ENCODE assay signal across 32 mouse cellular contexts in genomic region chr11:73303123-73303522, GRCm38 (mm10). TPM values are rescaled to one million over a fixed set of nuclear protein-coding genes. Genes with fewer than 3 reads are reported as not detected.
DNase-seq lines count a peak whose midpoint lies in the region; ATAC-seq and TF ChIP-seq lines count a peak whose summit lies in the region.
"Had no signal": no experiment of that assay in that cellular context is flagged by ENCODE, and none has a peak within 500 bp of the region (broad histone marks: within the 10 kb centered on the region; RNA-seq: fewer than 3 reads in every experiment).

No protein-coding gene starts in this region.

- peak; percentile 38 for ATAC-seq in midbrain, embryonic 12.5 days (ENCODE audit: low FRiP score, low read depth)
- ATAC-seq in midbrain, embryonic 16.5 days: no peak
- ATAC-seq: CD4-positive, CD25-positive, alpha-beta regulatory T cell, adult 4 months; forebrain, embryonic 13.5 days; forebrain, embryonic 16.5 days; hindbrain, embryonic 16.5 days had no signal

- TF ChIP-seq POLR2A in brain, embryonic 14.5 days (IDR thresholded peaks at IDR 0.05; ENCODE audit: borderline replicate concordance, extremely low read depth, insufficient read depth, insufficient read length, poor library complexity, severe bottlenecking): no peak

- H3K36me3 ChIP-seq in midbrain, embryonic 12.5 days: no peaks in the 10 kb centered on the region
- H3K36me3 ChIP-seq in midbrain, embryonic 16.5 days (ENCODE audit: control insufficient read depth, insufficient read depth, low read length): no peaks in the 10 kb centered on the region
- H3K36me3 ChIP-seq: forebrain, embryonic 10.5 days; heart, embryonic 15.5 days; hindbrain, embryonic 10.5 days; hindbrain, embryonic 13.5 days had no signal

- no peak for DNase-seq in left cerebral cortex, adult 2 months (ENCODE audit: extremely low spot score in 1 of 2, low spot score in 2 of 2)
- no peak for DNase-seq in left cerebral cortex, postnatal 4 days
- DNase-seq in brain, embryonic 14.5 days (ENCODE audit: low read depth): peak; percentile 3
- DNase-seq in cerebellum, adult 11-12 months: no peak
- DNase-seq: adrenal gland, adult 8-10 months; adrenal gland, postnatal 25 days; cerebellum, adult 11 months; cerebellum, adult 8-10 months; cerebellum, postnatal 10 days; cerebellum, postnatal 36 days; gastrocnemius, postnatal 10 days; gastrocnemius, postnatal 36 days; heart, postnatal 10 days; heart, postnatal 36 days had no signal

- H3K4me2 ChIP-seq in midbrain, embryonic 12.5 days (replicated peaks): no peak overlapping the region
- no peak overlapping the region for H3K4me2 ChIP-seq in midbrain, embryonic 16.5 days (ENCODE audit: low read length)
- H3K4me2 ChIP-seq: forebrain, embryonic 13.5 days; heart, embryonic 11.5 days; heart, embryonic 15.5 days; hindbrain, embryonic 13.5 days had no signal

- 24% methylated on average over 2 of the region's 2 CpGs for WGBS in midbrain, embryonic 12.5 days
- WGBS in midbrain, embryonic 16.5 days: 14% methylated on average over 2 of the region's 2 CpGs

- intact Hi-C loops in left cerebral cortex, adult 2 months (cut with DNase I): no loop called here
- intact Hi-C loops in left cerebral cortex, postnatal 4 days (cut with DNase I): no loop called here

- TF ChIP-seq CTCF in left cerebral cortex, adult 2 months (IDR thresholded peaks at IDR 0.05): no peak
- TF ChIP-seq CTCF in brain, embryonic 14.5 days (IDR thresholded peaks at IDR 0.05; ENCODE audit: borderline replicate concordance, extremely low read depth, insufficient read depth, insufficient read length): no peak

- no peaks in the 10 kb centered on the region for H3K9me3 ChIP-seq in midbrain, embryonic 12.5 days
- no peaks in the 10 kb centered on the region for H3K9me3 ChIP-seq in midbrain, embryonic 16.5 days (replicated peaks; ENCODE audit: control insufficient read depth, low read length, poor library complexity, severe bottlenecking)
- H3K9me3 ChIP-seq: forebrain, embryonic 10.5 days; forebrain, embryonic 13.5 days; heart, embryonic 15.5 days; hindbrain, embryonic 10.5 days; hindbrain, embryonic 13.5 days had no signal

- H3K27me3 ChIP-seq in midbrain, embryonic 12.5 days: no peaks in the 10 kb centered on the region
- H3K27me3 ChIP-seq in midbrain, embryonic 16.5 days (ENCODE audit: control insufficient read depth, insufficient read depth, low read depth, low read length): no peaks in the 10 kb centered on the region
- H3K27me3 ChIP-seq: forebrain, embryonic 13.5 days; heart, embryonic 15.5 days; hindbrain, embryonic 13.5 days had no signal

- H3K27ac ChIP-seq in left cerebral cortex, adult 2 months: peak overlapping the region; percentile 16; the same call in 1 of the 2 replicates
- no peak overlapping the region for H3K27ac ChIP-seq in midbrain, embryonic 12.5 days (replicated peaks)
- no peak overlapping the region for H3K27ac ChIP-seq in midbrain, embryonic 16.5 days (ENCODE audit: low read length)
- H3K27ac ChIP-seq: forebrain, embryonic 10.5 days; forebrain, embryonic 13.5 days; heart, embryonic 15.5 days; hindbrain, embryonic 10.5 days; hindbrain, embryonic 13.5 days had no signal

- H3K4me3 ChIP-seq in left cerebral cortex, adult 2 months: no peak overlapping the region
- no peak overlapping the region for H3K4me3 ChIP-seq in midbrain, embryonic 12.5 days
- no peak overlapping the region for H3K4me3 ChIP-seq in midbrain, embryonic 16.5 days (ENCODE audit: low read depth, low read length)
- H3K4me3 ChIP-seq: forebrain, embryonic 10.5 days; forebrain, embryonic 13.5 days; heart, embryonic 15.5 days; hindbrain, embryonic 10.5 days; hindbrain, embryonic 13.5 days had no signal

- no peak overlapping the region for H3K9ac ChIP-seq in midbrain, embryonic 12.5 days (replicated peaks)
- no peak overlapping the region for H3K9ac ChIP-seq in midbrain, embryonic 16.5 days (ENCODE audit: low read depth, low read length)
- H3K9ac ChIP-seq: forebrain, embryonic 13.5 days; heart, embryonic 15.5 days; hindbrain, embryonic 13.5 days had no signal

- peaks cover 6% of the 10 kb centered on the region; the same call in 1 of the 2 replicates for H3K4me1 ChIP-seq in midbrain, embryonic 12.5 days
- no peaks in the 10 kb centered on the region for H3K4me1 ChIP-seq in midbrain, embryonic 16.5 days (ENCODE audit: control insufficient read depth, insufficient read depth, low read length)
- H3K4me1 ChIP-seq: heart, embryonic 15.5 days; hindbrain, embryonic 10.5 days; hindbrain, embryonic 13.5 days had no signal

RNA-seq across cellular contexts. Expression of gene Aspa, which starts 26.3 kb away (rescaled TPM):
- total RNA-seq in left cerebral cortex, adult 2 months (2021): 10 to 100 TPM in 1 of 2 experiments, 1 to 10 TPM in 1; 8.9 to 10.4 TPM
- 1 to 10 TPM; 2.0 to 2.7 TPM for total RNA-seq in left cerebral cortex, postnatal 4 days (2021)
- 0.28 TPM in 1 of 2 replicates, not detected in the other for polyA plus RNA-seq in midbrain, embryonic 12.5 days (2016; fragmentation: Nextera tagmentation; extraction: Ambion mirVana)
- polyA plus RNA-seq in midbrain, embryonic 16.5 days (2015; fragmentation: Nextera tagmentation; extraction: Ambion mirVana): 0.67 and 1.8 TPM in 2 replicates
- 0.57 and 0.82 TPM in 2 replicates for polyA plus RNA-seq in brain, embryonic 14.5 days (2012; rRNA removed)
- polyA plus RNA-seq: forebrain, embryonic 13.5 days had no signal

RNA-seq across cellular contexts. Expression of gene Gm49340, which starts 26.4 kb away (rescaled TPM):
- total RNA-seq in left cerebral cortex, adult 2 months (2021): not detected
- total RNA-seq in left cerebral cortex, postnatal 4 days (2021): not detected
- not detected in 2 replicates for polyA plus RNA-seq in midbrain, embryonic 12.5 days (2016; fragmentation: Nextera tagmentation; extraction: Ambion mirVana)
- polyA plus RNA-seq in midbrain, embryonic 16.5 days (2015; fragmentation: Nextera tagmentation; extraction: Ambion mirVana): not detected in 2 replicates
- polyA plus RNA-seq in brain, embryonic 14.5 days (2012; rRNA removed): not detected in 2 replicates
- total RNA-seq: adrenal gland, adult 8-10 months; adrenal gland, postnatal 25 days; gastrocnemius, adult 18-20 months; gastrocnemius, postnatal 10 days; gastrocnemius, postnatal 36 days; granulocyte monocyte progenitor cell, adult 5-6 weeks; heart, adult 8-10 months; heart, postnatal 10 days; heart, postnatal 36 days; MEL had no signal
- polyA plus RNA-seq: C2C12; CD4-positive, CD25-positive, alpha-beta regulatory T cell, adult 4 months; embryonic facial prominence, embryonic 11.5 days; embryonic facial prominence, embryonic 14.5 days; forebrain, embryonic 10.5 days; forebrain, embryonic 13.5 days; forebrain, embryonic 16.5 days; heart, embryonic 11.5 days; heart, embryonic 15.5 days; hindbrain, embryonic 10.5 days; hindbrain, embryonic 13.5 days; hindbrain, embryonic 16.5 days had no signal

RNA-seq across cellular contexts. Expression of gene Spata22, which starts 26.4 kb away (rescaled TPM):
- total RNA-seq in left cerebral cortex, adult 2 months (2021): not detected
- total RNA-seq in left cerebral cortex, postnatal 4 days (2021): under 1 TPM in 1 of 2 experiments, not detected in 1; 0.28 TPM
- not detected in 2 replicates for polyA plus RNA-seq in midbrain, embryonic 12.5 days (2016; fragmentation: Nextera tagmentation; extraction: Ambion mirVana)
- polyA plus RNA-seq in midbrain, embryonic 16.5 days (2015; fragmentation: Nextera tagmentation; extraction: Ambion mirVana): 0.29 TPM in 1 of 2 replicates, not detected in the other
- 0.05 and 0.08 TPM in 2 replicates for polyA plus RNA-seq in brain, embryonic 14.5 days (2012; rRNA removed)
- total RNA-seq: gastrocnemius, adult 18-20 months; gastrocnemius, postnatal 10 days; gastrocnemius, postnatal 36 days; granulocyte monocyte progenitor cell, adult 5-6 weeks; heart, adult 8-10 months; heart, postnatal 10 days; heart, postnatal 36 days; MEL had no signal
- polyA plus RNA-seq: C2C12; CD4-positive, CD25-positive, alpha-beta regulatory T cell, adult 4 months; embryonic facial prominence, embryonic 11.5 days; embryonic facial prominence, embryonic 14.5 days; forebrain, embryonic 10.5 days; forebrain, embryonic 13.5 days; forebrain, embryonic 16.5 days; heart, embryonic 11.5 days; heart, embryonic 15.5 days; hindbrain, embryonic 10.5 days; hindbrain, embryonic 13.5 days had no signal

RNA-seq across cellular contexts. Expression of gene Trpv3, which starts 35.9 kb away (rescaled TPM):
- total RNA-seq in left cerebral cortex, adult 2 months (2021): under 1 TPM; 0.26 to 0.50 TPM
- total RNA-seq in left cerebral cortex, postnatal 4 days (2021): under 1 TPM; 0.46 to 0.66 TPM
- 0.05 TPM in 1 of 2 replicates, not detected in the other for polyA plus RNA-seq in midbrain, embryonic 12.5 days (2016; fragmentation: Nextera tagmentation; extraction: Ambion mirVana)
- 0.19 and 0.31 TPM in 2 replicates for polyA plus RNA-seq in midbrain, embryonic 16.5 days (2015; fragmentation: Nextera tagmentation; extraction: Ambion mirVana)
- polyA plus RNA-seq in brain, embryonic 14.5 days (2012; rRNA removed): 0.14 and 0.27 TPM in 2 replicates
- total RNA-seq: gastrocnemius, adult 18-20 months; gastrocnemius, postnatal 36 days; granulocyte monocyte progenitor cell, adult 5-6 weeks; MEL had no signal
- polyA plus RNA-seq: forebrain, embryonic 16.5 days had no signal

RNA-seq across cellular contexts. Expression of gene Olfr20, which starts 47.5 kb away (rescaled TPM):
- not detected for total RNA-seq in left cerebral cortex, adult 2 months (2021)
- not detected for total RNA-seq in left cerebral cortex, postnatal 4 days (2021)
- polyA plus RNA-seq in midbrain, embryonic 12.5 days (2016; fragmentation: Nextera tagmentation; extraction: Ambion mirVana): not detected in 2 replicates
- not detected in 2 replicates for polyA plus RNA-seq in midbrain, embryonic 16.5 days (2015; fragmentation: Nextera tagmentation; extraction: Ambion mirVana)
- polyA plus RNA-seq in brain, embryonic 14.5 days (2012; rRNA removed): not detected in 2 replicates
- total RNA-seq: adrenal gland, adult 8-10 months; adrenal gland, postnatal 25 days; gastrocnemius, adult 18-20 months; gastrocnemius, postnatal 10 days; gastrocnemius, postnatal 36 days; granulocyte monocyte progenitor cell, adult 5-6 weeks; heart, adult 8-10 months; heart, postnatal 10 days; heart, postnatal 36 days; MEL had no signal
- polyA plus RNA-seq: C2C12; CD4-positive, CD25-positive, alpha-beta regulatory T cell, adult 4 months; embryonic facial prominence, embryonic 11.5 days; embryonic facial prominence, embryonic 14.5 days; forebrain, embryonic 10.5 days; forebrain, embryonic 13.5 days; forebrain, embryonic 16.5 days; heart, embryonic 11.5 days; heart, embryonic 15.5 days; hindbrain, embryonic 10.5 days; hindbrain, embryonic 13.5 days; hindbrain, embryonic 16.5 days had no signal
